Mouse (Mus musculus) gastrocnemius, postnatal 14 days (tissue): ENCODE results near the gene B9d2. TPM values are rescaled to one million over a fixed set of nuclear protein-coding genes. Genes with fewer than 3 reads are reported as not detected.
"Not testable (repeated sequence)": the region's sequence is repeated elsewhere in the genome, so short reads cannot be mapped to it uniquely, and the experiment has no call there.

Experiments used
- DNase-seq: peaks from one replicate; pipeline ENCODE4 v3.0.0; 2021; ENCODE audit warnings: mixed read lengths
- intact Hi-C: fragments of 180-260 bp; cut with DNase I; formaldehyde crosslinking; loops from one replicate; pipeline ENCODE4 v1.15.1; 2025; ENCODE audit warnings: low total_unique reads
- total RNA-seq, 2 experiments: library from RNA; stranded (reverse); gene quantifications; 2 replicates each; pipeline ENCODE4 v1.2.3; 2021

Gene B9d2
- total RNA-seq, 2 experiments from 2014 or later = 9.7 to 11.3 TPM

DNA sequence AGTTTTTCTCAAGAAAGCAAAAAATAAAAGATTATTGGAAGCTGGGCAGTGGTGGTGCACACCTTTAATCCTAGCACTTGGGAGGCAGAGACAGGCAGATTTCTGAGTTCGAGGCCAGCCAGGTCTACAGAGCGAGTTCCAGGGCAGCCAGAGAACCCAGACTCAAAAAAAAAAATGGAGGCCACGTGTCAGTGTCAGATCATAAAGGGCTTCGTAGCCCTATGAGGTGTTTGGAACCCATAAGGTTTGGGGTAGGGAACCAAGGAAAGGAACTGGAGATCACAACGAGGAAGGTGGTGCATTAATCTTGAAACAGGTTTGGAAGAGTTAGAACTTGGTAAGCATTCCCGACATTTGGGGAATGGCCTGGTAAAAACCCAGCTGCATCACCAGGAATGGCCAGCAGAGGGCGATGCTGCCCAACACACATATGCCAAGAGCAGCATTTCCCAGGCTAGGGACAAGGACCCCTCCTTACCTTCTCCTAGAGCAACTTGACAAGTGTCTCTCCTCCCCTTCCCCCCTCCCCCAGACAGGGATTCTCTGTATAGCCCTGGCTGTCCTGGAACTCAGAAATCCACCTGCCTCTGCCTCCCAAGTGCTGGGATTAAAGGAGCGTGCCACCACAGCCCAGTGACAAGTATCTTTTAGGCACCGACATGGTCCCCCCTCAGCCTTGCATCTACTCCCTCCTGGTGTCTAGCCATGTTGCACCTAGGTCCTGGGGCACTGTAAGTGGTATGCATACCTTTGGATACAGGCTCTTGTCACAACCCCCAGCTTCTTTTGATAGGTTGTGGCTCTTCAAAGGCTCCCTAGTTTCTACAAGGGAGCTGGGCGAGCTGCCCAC lies 39.4 kb downstream of the B9d2 start:
- DNase-seq = peak; percentile 57
- intact Hi-C loops = no loop called here

DNA sequence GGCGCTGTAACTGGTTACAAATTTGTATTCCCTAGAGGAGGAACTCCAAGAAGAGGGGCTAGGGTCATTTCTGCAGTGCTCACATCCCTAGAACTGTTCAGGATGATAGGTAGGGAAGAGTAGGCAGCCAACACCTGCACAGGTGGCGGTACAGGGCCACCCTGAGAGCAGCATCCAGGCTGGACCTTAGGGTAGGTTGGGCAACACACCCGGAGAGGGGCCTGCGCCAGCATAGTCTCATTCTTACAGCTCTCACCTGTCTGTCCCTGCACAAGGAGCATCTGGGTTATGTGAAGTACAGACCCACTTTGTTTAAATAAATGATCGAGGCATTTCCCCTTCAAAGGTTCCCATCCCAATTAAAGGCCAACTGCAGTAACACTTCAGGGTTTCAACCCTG lies 40.2 kb downstream of the B9d2 start:
- intact Hi-C loops = no loop called here
- DNase-seq = no peak

DNA sequence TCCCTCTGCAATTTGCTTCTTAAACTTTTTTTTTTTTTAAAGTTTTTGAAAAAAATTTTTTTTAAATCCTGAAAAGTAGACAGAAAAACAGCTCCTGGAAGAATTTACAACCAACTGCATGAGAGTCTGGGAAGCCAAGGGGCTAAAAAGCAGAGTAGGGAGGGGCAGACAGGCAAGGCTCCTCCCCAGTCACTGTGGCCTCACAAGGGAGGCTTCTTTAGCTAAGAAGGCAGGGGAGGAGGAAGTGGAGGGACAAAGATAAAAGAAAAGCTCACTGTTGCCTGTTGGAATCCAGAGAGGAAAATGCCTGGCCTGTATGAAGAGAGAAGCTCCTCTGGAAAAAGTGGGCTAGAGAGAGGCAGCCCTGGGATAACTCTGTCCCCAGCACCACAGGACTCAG lies 41.2 kb downstream of the B9d2 start:
- DNase-seq = not testable (repeated sequence)

DNA sequence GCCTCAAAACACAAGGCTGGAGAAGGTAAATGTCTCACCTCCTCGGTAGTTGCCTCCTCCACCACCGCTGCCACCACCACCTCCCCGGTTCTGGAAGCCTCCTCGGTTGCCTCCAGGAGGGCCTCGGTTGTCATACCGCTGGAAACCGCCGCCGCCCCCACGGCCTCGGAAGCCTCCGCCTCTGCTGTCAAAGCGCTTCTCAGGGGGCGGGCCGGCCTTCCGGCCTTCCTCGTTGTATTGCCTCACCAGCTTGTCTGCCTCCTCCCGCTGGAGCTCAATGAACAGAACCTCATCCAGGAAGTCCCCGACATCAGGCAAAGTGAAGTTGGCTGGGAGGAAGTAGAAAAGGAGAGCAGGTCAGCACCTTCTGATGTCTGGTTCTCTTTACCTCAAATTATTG lies 45.3 kb downstream of the B9d2 start:
- intact Hi-C loops = no loop called here

More for the DNA sequence above, 41.2 kb downstream of the B9d2 start:
- intact Hi-C loops = not testable (repeated sequence)

DNA sequence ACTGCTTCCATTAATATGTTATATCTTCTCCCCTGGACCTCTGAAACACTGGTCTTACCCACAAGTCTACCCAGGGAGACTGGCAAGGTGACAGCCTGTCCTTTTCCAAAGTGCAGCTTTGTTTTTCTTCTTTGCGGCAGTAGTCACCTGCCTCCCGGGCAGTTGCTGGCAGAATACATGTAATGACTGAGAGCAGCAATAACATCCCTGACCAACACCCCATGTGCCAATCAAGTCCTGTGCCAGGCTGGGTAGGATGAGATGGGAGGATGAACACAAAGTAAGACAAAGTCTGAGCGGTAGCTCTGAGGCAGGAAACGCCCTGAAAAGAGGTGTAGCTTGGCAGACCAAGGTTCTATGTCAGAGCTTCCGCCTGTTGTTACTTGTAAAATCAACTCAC lies 47.2 kb downstream of the B9d2 start:
- no peak for DNase-seq
- intact Hi-C loops = no loop called here

More for the DNA sequence above, 45.3 kb downstream of the B9d2 start:
- no peak for DNase-seq

DNA sequence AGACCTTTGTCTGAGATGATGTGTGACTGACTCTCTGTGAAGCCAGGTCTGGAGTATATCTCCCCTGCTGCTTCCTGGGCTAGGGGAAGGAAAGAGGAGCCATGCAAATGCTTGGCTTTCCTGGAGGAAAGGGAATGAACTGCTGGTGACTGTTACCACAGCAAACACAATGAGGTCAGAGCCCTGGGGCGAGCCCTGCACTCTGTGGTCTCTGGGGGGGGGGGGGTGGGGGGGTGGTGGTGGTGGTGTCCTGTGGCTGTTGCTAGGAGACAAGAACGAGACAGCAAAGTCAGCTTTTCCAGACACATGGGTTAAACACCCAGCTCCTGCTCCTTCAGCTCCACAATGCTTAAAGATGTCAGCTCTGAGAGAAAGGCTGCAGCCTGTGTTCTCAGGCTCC lies 48.8 kb downstream of the B9d2 start:
- intact Hi-C loops = no loop called here
- DNase-seq = no peak

DNA sequence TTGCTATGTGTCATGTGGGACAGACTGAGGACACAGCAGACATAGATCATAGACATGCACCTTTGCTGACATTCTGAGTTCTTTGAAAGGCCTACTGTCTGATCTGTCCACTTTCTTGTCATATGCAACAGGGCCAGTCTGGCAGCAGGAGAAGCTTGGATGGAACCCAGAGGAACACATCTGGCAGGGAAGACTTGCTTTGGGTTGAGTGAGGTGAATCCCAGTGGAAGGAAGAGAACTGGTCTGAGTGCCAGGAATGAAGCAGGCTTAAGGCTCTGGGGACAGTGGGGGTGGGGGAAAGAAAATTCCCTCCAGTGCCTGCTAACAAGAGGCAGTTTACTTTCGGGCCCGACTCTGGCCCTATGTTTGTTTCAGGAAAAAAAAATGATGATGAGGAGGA lies 49.3 kb downstream of the B9d2 start:
- intact Hi-C loops = no loop called here
- peak; percentile 66 for DNase-seq

DNA sequence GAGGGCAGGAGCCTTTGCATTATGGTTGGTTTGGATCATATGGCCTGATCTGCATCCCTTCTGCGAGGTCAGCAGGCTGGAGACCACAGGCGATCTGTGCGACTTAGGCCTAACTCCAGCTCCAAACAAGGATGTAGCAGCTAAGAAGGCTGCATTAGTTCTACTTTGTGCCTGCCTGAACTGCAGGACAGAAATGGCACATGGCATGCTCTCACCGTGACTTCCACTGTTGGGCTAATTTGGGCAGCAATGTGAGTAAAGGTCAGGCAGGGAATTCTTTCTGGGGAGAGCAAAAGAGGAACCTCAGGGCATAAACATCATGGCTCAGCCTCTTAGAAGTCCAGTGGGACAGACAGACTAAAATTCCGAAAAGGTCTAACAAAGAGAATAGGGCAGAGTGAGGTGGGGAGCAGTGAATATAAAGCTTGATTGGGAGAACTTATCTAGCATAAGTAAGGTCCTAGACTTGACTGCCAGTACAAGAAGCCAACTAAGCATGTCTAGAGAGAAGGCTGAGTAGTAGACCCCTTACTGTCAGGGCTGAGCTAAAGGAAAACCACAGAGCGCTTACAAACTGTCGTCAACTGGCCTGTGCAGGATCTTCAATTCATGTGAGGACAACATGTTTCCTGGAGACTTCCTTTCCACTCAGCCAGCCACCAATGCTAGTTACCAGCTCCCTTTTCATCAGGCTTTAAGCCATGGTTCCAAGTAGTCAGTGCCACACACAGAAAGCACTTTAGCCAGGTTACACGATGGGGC lies 50.9 kb downstream of the B9d2 start:
- intact Hi-C loops = no loop called here

DNA sequence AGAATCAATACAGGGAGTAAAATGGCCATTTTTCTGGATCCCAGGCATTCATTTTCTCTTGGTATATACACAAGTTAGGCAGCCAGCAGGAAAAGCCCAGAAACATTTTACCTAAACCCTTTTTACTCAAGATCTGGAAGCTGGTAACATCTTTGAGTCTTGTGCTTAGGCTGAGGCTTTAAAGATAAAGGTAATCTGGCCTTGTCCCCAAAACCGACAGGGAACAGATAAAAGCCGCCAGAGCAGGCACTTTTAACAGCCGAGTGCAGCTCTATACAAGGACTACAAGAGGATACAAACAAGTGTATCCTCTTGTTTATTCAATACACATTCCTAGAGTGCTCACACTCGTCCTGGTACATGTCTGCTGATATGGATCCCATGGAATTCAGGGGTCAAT lies 54.4 kb downstream of the B9d2 start:
- intact Hi-C loops = no loop called here
- no peak for DNase-seq

More for the DNA sequence above, 50.9 kb downstream of the B9d2 start:
- DNase-seq = no peak

Other genes with a start within 250 kb of the B9d2 start
- 1 to 10 TPM; 5.1 to 6.4 TPM for gene Ceacam1, start 203.2 kb upstream of the B9d2 start, total RNA-seq
- under 1 TPM; 0.43 to 0.60 TPM for gene Ceacam2, start 140.9 kb upstream of the B9d2 start, total RNA-seq
- not detected for gene Erich4, start 64.9 kb upstream of the B9d2 start, total RNA-seq
- 10 to 100 TPM; 24.2 to 31.3 TPM for gene Dmac2, start 61.4 kb upstream of the B9d2 start, total RNA-seq
- gene B3gnt8, start 54.1 kb upstream of the B9d2 start, total RNA-seq = 1 to 10 TPM; 2.2 to 2.4 TPM
- 10 to 100 TPM; 58.0 to 78.3 TPM for gene Bckdha, start 21.8 kb upstream of the B9d2 start, total RNA-seq
- 10 to 100 TPM; 21.3 to 21.6 TPM for gene Exosc5, start 21.6 kb upstream of the B9d2 start, total RNA-seq
- gene Tmem91, start 5.6 kb upstream of the B9d2 start, total RNA-seq = under 1 TPM in 1 of 2 experiments, not detected in 1; 0.35 TPM
- 10 to 100 TPM; 13.8 to 14.4 TPM for gene Tgfb1, start 6.2 kb downstream of the B9d2 start, total RNA-seq
- gene Ccdc97, start 38.3 kb downstream of the B9d2 start, total RNA-seq = 10 to 100 TPM; 31.4 to 31.8 TPM
- gene Hnrnpul1, start 74.0 kb downstream of the B9d2 start, total RNA-seq = 10 to 100 TPM; 67.9 to 69.5 TPM
- 10 to 100 TPM; 68.6 to 82.2 TPM for gene Axl, start 107.9 kb downstream of the B9d2 start, total RNA-seq
- under 1 TPM; 0.16 to 0.43 TPM for gene Cyp2s1, start 136.1 kb downstream of the B9d2 start, total RNA-seq
- gene Cyp2b10, start 216.8 kb downstream of the B9d2 start, total RNA-seq = not detected